Mouse (Mus musculus) left cerebral cortex, postnatal 14 days (tissue): ENCODE results near the gene Metrn. TPM values are rescaled to one million over a fixed set of nuclear protein-coding genes. Genes with fewer than 3 reads are reported as not detected.

Experiments used
- DNase-seq, 2 experiments: peaks; one replicate each; pipeline ENCODE4 v3.0.0; 2021 to 2022; ENCODE audit warnings: low spot score in 2 of 2, mixed read lengths in 1 of 2
- intact Hi-C: fragments of 180-260 bp; cut with DNase I; formaldehyde crosslinking; loops from one replicate; pipeline ENCODE4 v1.15.1; 2025
- long read RNA-seq, 2 experiments: library from polyadenylated mRNA; stranded (forward); transcript quantifications; one replicate each; pipeline ENCODE4 v2.0.0; 2021
- total RNA-seq, 2 experiments: library from RNA; stranded (reverse); gene quantifications; 2 replicates each; pipeline ENCODE4 v1.2.3; 2021

Metrn gene
- 10 to 100 TPM; 73.5 to 84.2 TPM for total RNA-seq
- long read RNA-seq, experiment 1, partial matches to known transcripts, result 0 of 5 reads
- long read RNA-seq, experiment 1, other reads (novel, unspliced or antisense), result 3 of 5 reads
- long read RNA-seq, experiment 2, partial matches to known transcripts, result 0 of 4 reads
- long read RNA-seq, experiment 2, other reads (novel, unspliced or antisense), result 2 of 4 reads

GRCm38 (mm10) chr17:25796951-25797369 lies at the start of gene Metrn:
Gene Metrn, minus strand, starts transcription at chr17:25797136.
- peak; percentile 57 to 76 for DNase-seq
- intact Hi-C loops, result loop anchor here (10.0 kb wide), 1 partner anchor 232 kb away; no protein-coding TSS in a partner anchor

GRCm38 (mm10) chr17:25844396-25844901 lies 47.5 kb upstream of the Metrn start, which contains the start of gene Rhot2:
Gene Rhot2, minus strand, starts transcription at chr17:25844851.
- peak; percentile 94 to 95 for DNase-seq
- intact Hi-C loops, result no loop called here

GRCm38 (mm10) chr17:25843636-25844395 lies 46.9 kb upstream of the Metrn start:
- no peak for DNase-seq
- intact Hi-C loops, result no loop called here

- no peak for DNase-seq
- intact Hi-C loops, result no loop called here
These were observed 46.2 kb upstream of the Metrn start for GRCm38 (mm10) chr17:25843122-25843521.

GRCm38 (mm10) chr17:25842509-25842908 lies 45.6 kb upstream of the Metrn start:
- no peak for DNase-seq
- intact Hi-C loops, result no loop called here

- intact Hi-C loops, result no loop called here
- no peak for DNase-seq
These were observed 44.4 kb upstream of the Metrn start, which contains the start of gene Gm20683 for GRCm38 (mm10) chr17:25841117-25841880. Gene Gm20683, minus strand, starts transcription at chr17:25841763.

GRCm38 (mm10) chr17:25840519-25840918 lies 43.6 kb upstream of the Metrn start:
- DNase-seq, result no peak
- intact Hi-C loops, result no loop called here

GRCm38 (mm10) chr17:25839455-25840235 lies 42.7 kb upstream of the Metrn start:
- DNase-seq, result no peak
- intact Hi-C loops, result no loop called here

- DNase-seq, result no peak
- intact Hi-C loops, result no loop called here
These were observed 42.0 kb upstream of the Metrn start for GRCm38 (mm10) chr17:25838904-25839303.

- DNase-seq, result peak in 1 of 2 experiments; percentile 67
- intact Hi-C loops, result no loop called here
These were observed 40.6 kb upstream of the Metrn start for GRCm38 (mm10) chr17:25837533-25837932.

GRCm38 (mm10) chr17:25837076-25837410 lies 40.1 kb upstream of the Metrn start, which contains the start of gene Rhbdl1:
Gene Rhbdl1, minus strand, starts transcription at chr17:25837295.
- DNase-seq, result peak; percentile 90 to 93
- intact Hi-C loops, result no loop called here

- DNase-seq, result no peak
These were observed 39.6 kb upstream of the Metrn start for GRCm38 (mm10) chr17:25836397-25837075.

GRCm38 (mm10) chr17:25835816-25836215 lies 38.9 kb upstream of the Metrn start:
- intact Hi-C loops, result no loop called here

More at GRCm38 (mm10) chr17:25836397-25837075, 39.6 kb upstream of the Metrn start:
- intact Hi-C loops, result no loop called here

GRCm38 (mm10) chr17:25835301-25835700 lies 38.4 kb upstream of the Metrn start:
- intact Hi-C loops, result no loop called here

More at GRCm38 (mm10) chr17:25835816-25836215, 38.9 kb upstream of the Metrn start:
- DNase-seq, result no peak

GRCm38 (mm10) chr17:25834595-25835222 lies 37.8 kb upstream of the Metrn start:
- DNase-seq, result no peak
- intact Hi-C loops, result no loop called here

More at GRCm38 (mm10) chr17:25835301-25835700, 38.4 kb upstream of the Metrn start:
- DNase-seq, result no peak

- intact Hi-C loops, result loop anchor here (1.0 kb wide), 1 partner anchor 41 kb away; the partner anchor contains the start of gene Mettl26
- DNase-seq, result no peak
These were observed 37.1 kb upstream of the Metrn start for GRCm38 (mm10) chr17:25833961-25834594.

GRCm38 (mm10) chr17:25833291-25833663 lies 36.3 kb upstream of the Metrn start, which contains the start of gene Stub1:
Gene Stub1, minus strand, starts transcription at chr17:25833404.
- peak; percentile 83 to 90 for DNase-seq
- intact Hi-C loops, result loop anchor here (1.0 kb wide), 1 partner anchor 42 kb away; the partner anchor contains the start of gene Mettl26
